Mouse (Mus musculus): ENCODE measurements around the gene Irs2.
A peak's percentile ranks its signal among the peaks of the same experiment; 100 is the strongest.

Gene Irs2

DNA sequence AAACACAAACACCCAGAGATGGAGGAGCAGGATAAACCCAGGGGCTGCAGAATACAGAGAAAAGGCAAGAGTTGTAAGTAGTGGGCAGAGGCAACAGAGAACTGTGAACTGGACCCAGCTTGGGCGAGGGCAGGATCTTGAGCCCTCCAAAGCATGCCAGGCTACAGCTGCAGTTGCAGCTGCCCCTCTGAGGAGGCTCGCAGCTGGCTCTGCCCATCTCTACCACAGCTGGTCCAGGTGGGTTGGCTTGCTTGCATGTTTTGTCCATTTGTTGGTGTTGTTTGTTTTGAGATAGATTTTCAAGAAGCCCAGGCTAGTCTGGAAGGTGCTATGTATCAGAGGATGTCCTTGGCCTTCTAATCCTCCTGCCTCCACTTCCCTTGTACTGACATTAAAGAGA, 56.0 kb downstream of the Irs2 start:
- no peak for DNase-seq

DNA sequence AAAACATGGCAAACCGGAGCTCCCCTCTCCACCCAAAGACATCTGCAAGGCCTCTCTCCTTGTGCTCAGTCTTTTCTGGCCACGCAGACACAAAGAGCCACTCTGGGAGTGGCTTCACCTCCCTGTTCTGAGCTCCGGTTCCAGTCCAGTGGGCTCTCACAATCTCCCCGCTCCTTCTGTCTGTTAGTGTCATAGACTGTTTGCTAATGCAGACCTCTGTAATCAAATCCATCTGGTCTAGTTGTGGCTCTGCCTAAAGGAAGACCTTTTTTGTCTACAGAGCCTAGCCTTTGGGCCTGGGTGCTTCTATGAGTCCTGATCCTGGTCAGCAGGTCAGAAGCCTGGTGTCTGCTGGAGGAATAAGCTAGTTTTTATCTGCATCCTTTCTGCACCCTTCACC, 56.7 kb downstream of the Irs2 start:
- DNase-seq = no peak

DNA sequence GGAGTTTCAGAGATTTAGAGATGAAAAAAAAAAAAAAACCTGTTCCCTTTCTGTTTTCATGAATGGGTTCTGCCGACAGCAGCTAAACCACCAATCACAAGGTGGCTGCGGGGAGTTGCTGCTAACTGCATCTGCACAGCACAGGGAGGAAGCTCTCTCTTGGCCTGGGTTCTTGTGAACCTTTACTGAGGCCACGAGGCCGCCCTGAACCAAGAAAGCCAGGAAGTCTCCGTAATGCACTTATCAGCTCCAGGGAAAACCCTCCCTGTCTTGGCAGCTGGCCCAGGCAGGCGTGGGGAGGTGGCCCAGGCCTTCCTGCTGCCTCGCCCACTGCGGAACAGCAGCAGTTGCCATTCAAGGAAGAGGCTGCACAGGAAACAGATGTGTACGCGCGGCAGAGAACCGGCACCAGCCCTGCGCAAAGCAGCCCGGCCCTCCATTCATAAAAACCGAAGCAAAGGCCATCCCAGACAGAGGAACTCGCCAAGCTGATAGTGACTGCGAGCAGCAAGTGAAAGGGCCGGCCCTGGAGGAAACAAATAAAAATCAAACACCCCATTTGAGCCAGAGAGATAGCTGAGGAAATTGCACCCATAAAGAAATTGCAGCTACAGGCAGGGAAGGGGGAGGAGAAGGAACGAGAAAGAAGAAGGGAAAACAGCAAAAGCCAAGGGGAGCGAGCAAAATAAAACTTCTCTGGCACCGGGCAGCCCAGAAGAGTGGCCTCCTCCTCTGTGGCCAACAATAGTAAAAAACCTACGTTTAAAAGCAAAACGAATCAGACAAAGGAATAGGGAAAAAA, 62.1 kb downstream of the Irs2 start:
- DNase-seq = peak; percentile 93 to 96

DNA sequence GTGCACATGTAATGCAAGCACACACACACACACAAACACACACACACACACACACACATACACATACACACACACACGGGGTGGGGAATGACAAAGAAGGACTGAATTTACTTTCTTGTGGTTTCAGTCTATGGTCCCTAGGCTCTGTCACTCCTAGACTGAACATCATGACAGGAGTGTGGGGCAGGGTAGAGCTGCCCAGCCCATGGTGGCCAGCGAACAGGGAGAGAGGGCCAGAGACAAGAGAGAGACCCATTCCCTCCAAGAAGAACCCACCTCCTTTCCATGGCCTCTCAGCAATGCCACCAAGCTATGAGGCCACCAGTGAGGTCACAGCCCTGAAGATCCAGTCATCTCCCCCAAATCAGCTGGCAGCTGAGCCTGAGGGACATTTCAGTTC, 62.8 kb downstream of the Irs2 start:
- no peak for DNase-seq

DNA sequence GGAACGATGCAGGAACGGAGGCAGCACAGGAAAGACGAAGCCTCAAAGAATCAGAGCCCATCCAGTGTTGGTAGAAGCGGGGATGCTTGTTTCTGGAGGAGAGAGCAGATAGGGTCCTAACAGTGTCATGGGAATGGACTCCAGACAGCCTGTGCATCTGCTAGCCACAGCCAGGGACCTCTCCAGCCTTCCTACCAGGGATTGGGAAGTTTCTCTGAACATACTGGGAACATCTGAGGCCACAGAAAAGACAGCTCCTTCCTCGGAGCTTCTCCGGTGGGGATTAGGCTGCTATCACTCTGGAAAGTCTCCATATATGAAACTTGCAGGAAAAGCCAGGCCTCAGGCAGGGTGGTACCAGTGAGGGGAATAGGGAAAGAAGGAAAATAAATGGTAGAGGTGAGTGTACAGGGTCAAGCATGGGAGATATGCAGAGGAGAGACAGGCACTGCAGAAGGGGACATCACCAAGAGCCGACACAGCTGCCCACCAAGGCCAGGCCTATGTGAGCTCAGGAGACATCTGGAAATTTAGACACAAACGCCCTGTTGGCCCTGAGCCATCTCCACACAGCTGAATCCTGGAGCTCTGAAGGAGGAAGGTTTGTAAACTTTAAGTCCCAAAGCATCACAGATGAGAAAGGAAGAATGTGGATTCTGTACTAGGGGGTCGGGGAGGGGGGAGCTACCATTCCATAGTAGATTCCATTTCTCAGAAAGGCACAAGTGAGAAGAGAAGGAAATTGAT, 64.8 kb downstream of the Irs2 start:
- no peak for DNase-seq

DNA sequence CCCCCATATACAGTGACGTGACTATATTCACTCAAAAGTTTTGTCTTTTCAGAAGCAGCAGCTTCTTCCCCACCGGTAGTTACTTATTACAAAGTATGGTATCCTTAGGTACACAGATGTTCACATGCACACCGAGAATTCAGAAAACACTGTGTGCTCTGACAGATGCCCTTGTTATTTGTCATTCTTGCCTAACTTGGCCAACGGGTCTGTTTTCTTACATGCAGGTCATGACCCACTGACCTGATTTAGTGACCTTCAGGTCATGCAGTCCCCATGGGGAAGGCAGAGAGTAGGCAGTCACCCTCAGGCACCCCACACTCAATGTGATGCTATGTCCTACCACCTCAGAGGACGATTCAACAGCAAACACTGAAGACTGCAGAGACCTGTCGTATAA, 68.4 kb downstream of the Irs2 start:
- no peak for DNase-seq

DNA sequence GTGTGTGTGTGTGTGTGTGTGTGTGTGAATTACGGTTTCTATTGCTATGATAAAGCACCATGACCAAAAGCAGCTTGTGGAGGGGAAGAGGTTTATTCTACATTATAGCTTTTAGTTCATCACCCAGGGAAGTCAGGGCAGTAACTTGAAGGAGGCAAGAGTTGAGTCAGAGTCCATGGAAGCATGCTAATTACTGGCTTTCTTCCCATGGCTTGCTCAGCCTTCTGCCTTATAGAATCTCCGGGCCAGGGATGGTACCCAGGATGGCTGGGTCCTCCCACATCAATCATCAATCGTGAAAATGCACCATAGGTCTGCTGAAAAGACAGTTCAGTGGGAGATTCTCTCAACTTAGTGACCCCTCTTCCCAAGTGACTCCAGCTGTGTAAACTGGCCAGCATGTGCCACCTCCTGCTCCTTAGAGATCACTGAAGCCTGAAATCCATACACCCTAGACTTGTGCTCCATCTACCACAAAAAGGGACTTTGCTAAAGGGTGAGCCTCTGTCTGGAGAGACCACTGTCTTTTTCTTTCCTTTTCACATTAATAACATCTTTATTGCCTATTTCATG, 69.0 kb downstream of the Irs2 start:
- DNase-seq = no peak

DNA sequence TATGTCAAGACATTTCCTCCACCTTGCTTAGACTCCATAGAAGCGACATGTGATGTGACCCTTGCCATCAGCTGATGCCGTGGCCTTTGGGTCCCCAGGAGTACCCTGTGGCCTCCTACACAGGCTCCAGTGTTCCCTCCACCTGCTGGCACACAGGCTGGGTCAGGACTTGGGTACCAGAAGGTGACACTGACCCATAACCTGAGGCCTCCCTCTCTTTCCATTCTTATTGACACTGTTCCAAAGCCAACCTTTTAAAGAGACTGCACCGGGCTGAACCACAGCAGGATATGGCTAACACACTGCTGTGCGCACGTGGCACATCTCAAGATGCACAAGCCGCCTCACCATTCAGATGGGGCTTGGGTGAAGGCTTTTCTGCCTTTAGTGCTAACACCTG, 70.0 kb downstream of the Irs2 start:
- no peak for DNase-seq

DNA sequence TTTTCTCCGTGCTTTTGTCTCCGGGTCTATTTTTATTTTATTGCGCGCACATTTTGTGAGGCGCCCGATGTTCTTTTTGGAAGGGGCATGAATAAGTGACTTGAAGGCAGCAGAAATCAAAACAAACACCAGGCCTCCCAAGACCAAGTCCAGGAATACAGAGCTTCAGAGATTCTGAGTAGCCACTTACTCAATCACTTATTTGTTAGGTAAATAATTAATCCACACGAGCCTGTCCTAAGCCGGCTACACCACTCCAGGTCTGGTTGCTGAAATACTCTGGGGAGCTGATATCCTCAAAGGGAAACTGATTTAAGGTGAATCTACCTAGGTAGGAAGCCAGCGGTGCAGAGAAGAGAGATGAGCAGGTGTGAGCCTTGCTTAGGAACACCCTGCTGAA, 71.6 kb downstream of the Irs2 start:
- DNase-seq = peak in 1 of 2 experiments; percentile 39

DNA sequence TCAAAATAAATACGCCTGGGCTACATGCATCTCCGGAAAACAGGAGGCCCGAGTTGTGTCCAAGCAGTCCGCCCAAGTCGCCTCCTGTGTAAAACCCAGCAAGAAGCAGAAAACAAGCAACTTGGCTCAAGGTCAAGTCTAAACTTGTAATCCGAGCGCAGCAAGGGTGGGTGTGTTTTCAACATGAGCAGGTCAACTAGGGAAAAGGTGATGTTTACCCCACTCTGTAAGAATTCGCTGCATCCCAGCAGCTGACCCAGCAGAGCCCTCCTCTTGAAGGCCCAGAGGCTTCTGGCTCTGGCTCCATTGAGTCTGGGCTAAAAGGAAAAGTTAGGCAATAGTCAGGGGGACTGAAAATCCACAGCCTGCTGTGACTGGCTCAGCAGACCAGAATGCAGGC, 73.0 kb downstream of the Irs2 start:
- peak; percentile 39 to 80 for DNase-seq
